Mouse (Mus musculus) olfactory bulb, adult 2 months (tissue): Measurements from ENCODE around the gene Atxn7l2. TPM values are rescaled to one million over a fixed set of nuclear protein-coding genes. Genes with fewer than 3 reads are reported as not detected.
A peak's percentile ranks its signal among the peaks of the same experiment; 100 is the strongest.

ENCODE experiments used
- H3K27ac ChIP-seq: fragments of 200-500 bp; 2 replicates; pipeline ENCODE4 v1.5.1; 2012; ENCODE audit warnings: low read depth, low read length; ENCODE audit not compliant: insufficient read depth
- H3K4me1 ChIP-seq: fragments of 200-500 bp; 2 replicates; pipeline ENCODE4 v1.6.1; 2012; ENCODE audit warnings: low read length; ENCODE audit not compliant: control insufficient read depth, insufficient read depth
- H3K4me3 ChIP-seq: fragments of 200-500 bp; 2 replicates; pipeline ENCODE4 v1.5.1; 2012; ENCODE audit warnings: mild to moderate bottlenecking, low read depth, low read length, moderate library complexity; ENCODE audit not compliant: insufficient read depth
- CTCF ChIP-seq: fragments of 200-500 bp; IDR thresholded peaks from 2 replicates; pipeline ENCODE4 v1.5.1; 2012; ENCODE audit warnings: low read depth, mild to moderate bottlenecking, low read length, moderate library complexity; ENCODE audit not compliant: insufficient read depth
- POLR2A ChIP-seq: fragments of 200-500 bp; IDR thresholded peaks from 2 replicates; pipeline ENCODE4 v1.6.1; 2012; ENCODE audit warnings: mild to moderate bottlenecking, low read depth, low read length, moderate library complexity; ENCODE audit not compliant: insufficient read depth
- WGBS: fragments of 180-500 bp; shearing (Covaris S2); methylation state at CpG from one replicate; pipeline ENCODE4 v1.1.7; 2018; 5-methylcytosine and 5-hydroxymethylcytosine counted together
- polyA plus RNA-seq: library from polyadenylated mRNA; stranded (reverse); fragments of >200 nt; gene quantifications from 2 replicates; pipeline ENCODE4 v1.2.4, GENCODE M21; 2012; ENCODE audit warnings: low replicate concordance; ENCODE audit not compliant: missing spikeins, insufficient read depth, insufficient read length

The Atxn7l2 gene
- polyA plus RNA-seq, 1 experiment: not detected

DNA sequence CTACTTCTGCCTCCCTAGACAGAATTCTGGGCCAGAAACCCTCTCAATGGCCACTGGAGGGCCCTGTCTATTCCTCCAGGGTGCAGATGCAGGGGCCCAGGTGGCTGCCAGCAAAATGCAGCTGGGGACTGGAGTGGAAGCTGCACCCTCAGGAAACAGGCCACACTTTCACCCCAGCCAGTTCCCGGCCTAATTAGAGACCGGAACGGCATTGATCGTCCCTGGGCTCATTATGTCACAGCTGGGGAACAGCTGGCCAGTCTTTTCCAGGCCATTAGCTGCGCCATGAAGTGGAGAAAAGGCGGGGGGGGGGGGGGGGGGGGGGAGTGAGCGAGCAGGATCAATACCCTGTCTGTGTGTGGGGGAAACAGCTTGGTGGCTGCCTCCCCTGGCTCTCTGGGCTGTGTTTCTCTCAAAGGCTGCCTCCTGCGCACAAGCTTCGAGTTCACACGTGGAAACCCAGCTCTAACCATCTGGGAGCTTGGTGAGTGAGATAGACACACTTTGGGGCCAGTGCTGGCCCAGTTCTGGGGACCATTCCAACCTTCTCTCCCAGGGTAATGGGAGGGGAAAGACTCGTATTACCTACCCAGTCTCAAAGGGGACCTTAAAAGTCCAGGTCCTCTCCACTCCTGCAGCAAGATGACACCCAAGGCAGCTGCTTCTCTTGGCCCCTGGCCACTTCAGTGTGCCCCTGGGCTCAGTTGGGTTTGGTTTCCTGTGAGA lies 44.1 kb downstream of the Atxn7l2 start:
- Histone ChIP-seq H3K4me1 (peaks cover 46% of the 10 kb centered on the region), H3K4me3 (no peak overlapping the region), H3K27ac (peak overlapping the region; percentile 72)
- 23% methylated on average over 11 of the region's 11 CpGs for WGBS
- TF ChIP-seq POLR2A (no peak), CTCF (no peak)

DNA sequence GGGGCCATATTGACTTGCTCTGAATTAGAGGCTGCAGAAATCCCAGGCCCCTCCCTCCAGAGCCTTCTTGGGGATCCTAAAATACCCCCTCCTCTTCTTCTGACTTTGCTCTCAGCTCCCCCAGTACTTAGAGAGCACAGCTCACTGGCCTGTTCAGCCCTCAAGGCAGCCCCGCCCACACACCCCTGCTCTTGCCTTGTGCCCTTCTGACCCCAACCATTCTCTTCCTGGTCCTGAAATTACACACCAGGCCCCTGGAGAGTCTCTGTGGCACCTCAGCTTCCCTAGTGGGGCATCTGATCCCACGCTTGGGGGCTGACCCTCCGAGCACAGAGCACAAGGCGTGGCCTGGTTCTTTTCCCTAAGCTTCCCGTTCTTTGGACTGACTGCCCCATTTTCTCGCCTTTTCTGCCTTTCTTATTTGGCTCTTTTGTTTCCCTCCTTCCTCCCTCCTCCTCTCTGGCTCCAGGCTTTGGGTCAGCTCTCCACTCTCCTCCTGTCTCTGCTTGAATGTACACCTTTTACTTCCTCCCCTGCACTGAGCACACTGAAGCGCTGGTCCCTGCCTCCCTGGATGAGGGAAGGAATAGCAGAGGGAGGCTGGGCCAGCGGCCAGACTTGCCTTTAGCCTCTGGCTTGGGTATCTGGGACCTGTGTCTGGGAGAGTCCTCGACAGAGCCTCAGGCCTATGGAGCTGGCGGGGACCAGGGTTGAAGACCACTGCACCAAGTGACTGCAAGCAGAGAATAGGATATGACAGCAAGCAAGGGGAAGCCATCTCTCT lies 45.0 kb downstream of the Atxn7l2 start:
- Histone ChIP-seq H3K4me3 (no peak overlapping the region), H3K4me1 (peaks cover 46% of the 10 kb centered on the region), H3K27ac (peak overlapping the region; percentile 47)
- TF ChIP-seq CTCF: no peak
- TF ChIP-seq POLR2A: no peak
- WGBS: 59% methylated on average over 10 of the region's 10 CpGs

DNA sequence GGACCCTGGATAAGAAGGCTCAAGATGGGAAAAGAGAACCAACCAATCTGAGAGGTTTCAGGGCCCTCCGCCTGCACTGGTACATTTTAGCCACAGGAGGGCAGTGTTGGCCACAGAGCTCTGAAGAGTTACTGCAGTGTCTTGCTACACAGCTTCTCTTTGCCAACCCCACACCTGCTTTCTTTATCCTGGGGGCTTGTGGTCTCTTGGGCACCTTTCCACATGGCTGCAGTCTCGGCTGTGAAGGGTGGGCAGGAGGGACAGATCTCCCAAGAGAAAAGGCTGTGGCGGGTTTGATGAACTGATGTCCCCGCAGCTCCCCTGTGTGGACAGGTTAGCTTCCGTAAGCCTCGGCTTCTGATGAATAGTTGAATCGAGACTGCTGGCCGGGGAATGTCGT lies 45.9 kb downstream of the Atxn7l2 start:
- H3K27ac ChIP-seq: no peak overlapping the region
- TF ChIP-seq POLR2A (no peak), CTCF (peak; percentile 74)
- H3K4me3 ChIP-seq: peak overlapping the region; percentile 20; the same call in 1 of the 2 replicates
- H3K4me1 ChIP-seq: peaks cover 46% of the 10 kb centered on the region
- WGBS: 10% methylated on average over 9 of the region's 9 CpGs

DNA sequence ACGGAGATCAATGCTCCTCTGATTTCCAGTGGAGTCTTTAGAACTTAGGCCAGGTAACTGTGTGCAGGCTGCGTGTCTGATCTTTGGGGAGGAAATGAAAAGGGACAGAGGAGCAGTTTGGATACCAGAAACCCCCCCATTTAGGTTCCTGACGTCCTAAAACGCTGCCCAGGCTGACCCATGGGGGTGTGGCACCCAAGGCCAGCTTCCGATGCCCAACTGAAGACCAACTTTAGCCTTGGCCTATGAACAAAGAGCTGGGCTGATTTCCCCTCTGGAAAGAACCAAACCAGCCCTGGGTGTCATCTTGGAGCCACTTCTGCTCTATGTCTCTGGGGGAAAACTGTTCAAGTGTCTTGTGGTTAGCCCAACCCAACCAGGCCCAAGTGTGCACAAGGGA lies 46.6 kb downstream of the Atxn7l2 start:
- Histone ChIP-seq H3K4me3 (no peak overlapping the region), H3K27ac (no peak overlapping the region), H3K4me1 (peaks cover 48% of the 10 kb centered on the region)
- no peak for TF ChIP-seq CTCF
- no peak for TF ChIP-seq POLR2A
- 75% methylated on average over 5 of the region's 5 CpGs for WGBS

DNA sequence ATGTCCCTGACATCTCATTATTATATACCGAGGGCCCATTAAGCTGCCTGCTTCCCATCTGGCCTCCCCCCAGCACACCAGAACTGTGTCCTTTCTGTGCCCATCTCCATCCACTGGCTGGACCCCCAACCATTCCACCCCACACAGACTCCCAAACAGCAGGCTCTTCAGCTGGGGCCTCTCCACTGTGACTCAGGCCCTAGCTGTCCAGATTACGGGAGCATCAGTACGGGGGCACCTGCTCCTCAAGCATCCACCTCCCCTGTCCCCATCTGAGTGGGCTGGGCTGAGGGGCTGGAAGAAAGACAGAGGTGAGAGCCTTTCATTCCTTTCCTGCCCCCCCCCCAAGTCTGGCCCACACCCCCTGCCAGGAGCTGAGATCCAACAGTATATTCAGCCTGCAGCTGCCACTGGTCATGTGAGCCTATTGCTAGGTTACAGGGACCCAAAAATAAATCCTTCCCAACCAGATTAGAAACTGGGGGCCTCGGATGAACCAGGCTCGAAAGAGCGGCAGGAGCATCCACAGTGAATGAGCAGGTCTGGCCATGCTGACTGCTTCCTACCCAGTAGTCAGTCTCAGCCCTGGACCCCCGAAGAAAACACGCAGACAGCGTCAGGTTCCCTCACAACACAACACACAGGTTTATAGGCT lies 52.2 kb downstream of the Atxn7l2 start:
- Histone ChIP-seq H3K27ac (peak overlapping the region; percentile 99), H3K4me3 (peak overlapping the region; percentile 14; the same call in 1 of the 2 replicates), H3K4me1 (peaks cover 23% of the 10 kb centered on the region)
- no peak for TF ChIP-seq CTCF
- TF ChIP-seq POLR2A: peak; percentile 35; the same call in 1 of the 2 replicates
- WGBS: 13% methylated on average over 9 of the region's 9 CpGs

DNA sequence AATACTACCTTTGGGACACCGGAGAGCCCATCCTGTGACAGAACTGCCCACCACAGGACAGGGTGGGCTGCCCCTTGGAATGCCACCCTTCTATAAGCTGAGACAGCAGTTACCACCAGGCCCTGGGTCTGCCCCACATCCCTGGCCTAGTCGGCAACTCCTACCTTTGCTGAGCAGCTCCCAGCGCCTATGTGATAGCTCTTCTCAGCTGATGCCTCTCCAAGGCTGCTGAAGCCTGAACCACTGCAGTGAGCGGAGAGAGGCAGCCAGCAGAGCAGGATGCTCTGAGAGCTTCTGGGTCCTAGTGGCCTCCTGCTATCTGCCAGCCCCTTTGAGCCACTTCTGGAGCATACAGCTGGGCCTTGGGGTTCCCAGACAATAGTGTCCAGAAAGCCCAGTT lies 56.1 kb downstream of the Atxn7l2 start, which contains the start of gene Gpr61:
Gene Gpr61, minus strand, starts transcription at position 227 of the 400 bp plus-strand sequence.
- Histone ChIP-seq H3K4me1 (peaks cover 37% of the 10 kb centered on the region), H3K4me3 (peak within 1 kb of the TSS; percentile 79), H3K27ac (peak within 1 kb of the TSS; percentile 90)
- TF ChIP-seq POLR2A (peak; percentile 45), CTCF (no peak)
- 29% methylated on average over 4 of the region's 4 CpGs for WGBS

DNA sequence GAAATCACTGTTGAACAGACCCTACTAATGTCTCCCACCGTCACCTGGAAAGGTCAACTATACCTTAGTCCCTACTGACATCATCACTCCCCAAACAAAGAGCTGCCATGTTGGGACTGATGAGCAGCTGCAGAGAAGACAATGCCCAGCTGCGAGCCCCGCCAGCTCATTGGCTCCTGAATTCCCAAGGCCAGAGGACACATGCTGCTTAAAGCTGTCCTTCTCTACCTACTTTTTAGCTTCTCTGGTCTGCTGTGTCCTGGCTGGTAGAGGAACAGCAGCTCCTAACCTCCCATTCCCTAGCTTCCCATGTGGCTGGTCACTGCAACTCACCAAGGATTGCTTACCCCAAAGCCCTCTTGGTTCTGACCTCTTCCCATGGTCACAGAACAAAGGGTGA lies 58.4 kb downstream of the Atxn7l2 start:
- H3K4me3 ChIP-seq: no peak overlapping the region
- WGBS: 82% methylated on average over 3 of the region's 3 CpGs
- peaks cover 20% of the 10 kb centered on the region for H3K4me1 ChIP-seq
- TF ChIP-seq CTCF (no peak), POLR2A (no peak)
- H3K27ac ChIP-seq: no peak overlapping the region

Other genes with a start within 250 kb of the Atxn7l2 start
- not detected in 2 replicates for gene Gstm3, start 241.7 kb downstream of the Atxn7l2 start, polyA plus RNA-seq
- gene Gstm2, start 224.5 kb downstream of the Atxn7l2 start, polyA plus RNA-seq: not detected in 2 replicates
- not detected in 2 replicates for gene Gstm1, start 193.0 kb downstream of the Atxn7l2 start, polyA plus RNA-seq
- gene Gstm4, start 166.0 kb downstream of the Atxn7l2 start, polyA plus RNA-seq: not detected in 2 replicates
- not detected in 2 replicates for gene Ampd2, start 124.3 kb downstream of the Atxn7l2 start, polyA plus RNA-seq
- not detected in 2 replicates for gene Gnat2, start 118.1 kb downstream of the Atxn7l2 start, polyA plus RNA-seq
- not detected in 2 replicates for gene Gnai3, start 64.8 kb downstream of the Atxn7l2 start, polyA plus RNA-seq
- not detected in 2 replicates for gene Gpr61, start 56.1 kb downstream of the Atxn7l2 start, polyA plus RNA-seq
- gene Amigo1, start 24.6 kb downstream of the Atxn7l2 start, polyA plus RNA-seq: 177 and 487 TPM in 2 replicates
- not detected in 2 replicates for gene Cyb561d1, start 9.7 kb downstream of the Atxn7l2 start, polyA plus RNA-seq
- gene Sypl2, start 15.7 kb upstream of the Atxn7l2 start, polyA plus RNA-seq: not detected in 2 replicates
- not detected in 2 replicates for gene Psma5, start 46.0 kb upstream of the Atxn7l2 start, polyA plus RNA-seq
- gene Sort1, start 73.1 kb upstream of the Atxn7l2 start, polyA plus RNA-seq: 89.7 TPM in 1 of 2 replicates, not detected in the other
- not detected in 2 replicates for gene Mybphl, start 154.0 kb upstream of the Atxn7l2 start, polyA plus RNA-seq
- gene Psrc1, start 172.9 kb upstream of the Atxn7l2 start, polyA plus RNA-seq: not detected in 2 replicates
- not detected in 2 replicates for gene Celsr2, start 204.6 kb upstream of the Atxn7l2 start, polyA plus RNA-seq
- 343 TPM in 1 of 2 replicates, not detected in the other for gene Sars, start 234.3 kb upstream of the Atxn7l2 start, polyA plus RNA-seq